Mouse (Mus musculus) small intestine, adult 2 months (tissue): Measurements from ENCODE around the gene Eps15. TPM values are rescaled to one million over a fixed set of nuclear protein-coding genes. Genes with fewer than 3 reads are reported as not detected.
"Not testable (repeated sequence)": the region's sequence is repeated elsewhere in the genome, so short reads cannot be mapped to it uniquely, and the experiment has no call there.

ENCODE experiments used
- H3K27ac ChIP-seq: fragments of 200-500 bp; 2 replicates; pipeline ENCODE4 v1.5.1; 2012; ENCODE audit warnings: low read depth, low read length, control low read depth, inconsistent platforms; ENCODE audit not compliant: insufficient read depth
- H3K27me3 ChIP-seq: fragments of 200-500 bp; 2 replicates; pipeline ENCODE4 v1.6.1; 2012; ENCODE audit warnings: mild to moderate bottlenecking, moderate library complexity, low read length, inconsistent platforms; ENCODE audit not compliant: control insufficient read depth, insufficient read depth
- H3K36me3 ChIP-seq: fragments of 200-500 bp; 2 replicates; pipeline ENCODE4 v1.6.1; 2012; ENCODE audit warnings: mild to moderate bottlenecking, low read length, control low read depth, inconsistent platforms; ENCODE audit not compliant: control insufficient read depth, insufficient read depth
- H3K4me1 ChIP-seq: fragments of 200-500 bp; 2 replicates; pipeline ENCODE4 v1.6.1; 2012; ENCODE audit warnings: low read length, inconsistent platforms, mixed read lengths; ENCODE audit not compliant: control insufficient read depth, insufficient read depth, insufficient read length
- H3K4me3 ChIP-seq: fragments of 200-500 bp; 2 replicates; pipeline ENCODE4 v1.5.1; 2012; ENCODE audit warnings: low read depth, mild to moderate bottlenecking, control low read depth, inconsistent platforms, low read length, moderate library complexity
- CTCF ChIP-seq: fragments of 200-500 bp; IDR thresholded peaks from 2 replicates; pipeline ENCODE4 v1.5.1; 2012; ENCODE audit warnings: low read depth, mild to moderate bottlenecking, control low read depth, inconsistent platforms, low read length, moderate library complexity, mixed read lengths; ENCODE audit not compliant: insufficient replicate concordance, insufficient read length; ENCODE audit errors: extremely low read depth
- POLR2A ChIP-seq: fragments of 200-500 bp; IDR thresholded peaks from 2 replicates; pipeline ENCODE4 v1.6.1; 2012; ENCODE audit warnings: low read depth, mild to moderate bottlenecking, control low read depth, inconsistent platforms, low read length, moderate library complexity
- WGBS: fragments of 180-500 bp; shearing (Covaris S2); methylation state at CpG from one replicate; pipeline ENCODE4 v1.1.7; 2018; 5-methylcytosine and 5-hydroxymethylcytosine counted together
- polyA plus RNA-seq: library from polyadenylated mRNA; depleted of rRNA; stranded (reverse); fragments of >200 nt; gene quantifications from 2 replicates; pipeline ENCODE4 v1.2.3, GENCODE M21; 2012

Gene Eps15
- polyA plus RNA-seq, 1 experiment, result 2.6 TPM

DNA sequence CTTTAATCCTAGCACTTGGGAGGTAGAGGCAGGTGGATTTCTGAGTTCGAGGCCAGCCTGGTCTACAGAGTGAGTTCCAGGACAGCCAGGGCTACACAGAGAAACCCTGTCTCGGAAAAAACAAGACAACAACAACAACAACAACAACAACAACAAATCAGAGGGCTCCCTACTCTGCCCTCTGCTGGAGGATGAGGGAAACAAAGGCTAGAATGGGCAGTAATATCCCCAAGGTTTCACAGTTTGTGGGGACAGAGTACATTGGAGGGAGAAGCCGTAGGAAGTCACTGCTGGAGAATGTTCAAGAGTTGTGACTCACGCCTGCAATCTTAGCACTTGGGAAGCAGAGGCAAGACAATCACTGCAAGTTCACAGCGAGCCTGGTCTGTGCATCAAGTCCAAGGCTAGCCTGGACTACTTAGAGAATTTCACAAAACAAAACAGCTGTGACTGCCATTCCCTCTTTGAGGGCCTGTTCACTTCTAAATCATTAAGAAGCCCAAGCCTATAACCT, 121.2 kb downstream of the Eps15 start:
- 61% methylated on average over 5 of the region's 5 CpGs for WGBS
- no peak overlapping the region for H3K27ac ChIP-seq

DNA sequence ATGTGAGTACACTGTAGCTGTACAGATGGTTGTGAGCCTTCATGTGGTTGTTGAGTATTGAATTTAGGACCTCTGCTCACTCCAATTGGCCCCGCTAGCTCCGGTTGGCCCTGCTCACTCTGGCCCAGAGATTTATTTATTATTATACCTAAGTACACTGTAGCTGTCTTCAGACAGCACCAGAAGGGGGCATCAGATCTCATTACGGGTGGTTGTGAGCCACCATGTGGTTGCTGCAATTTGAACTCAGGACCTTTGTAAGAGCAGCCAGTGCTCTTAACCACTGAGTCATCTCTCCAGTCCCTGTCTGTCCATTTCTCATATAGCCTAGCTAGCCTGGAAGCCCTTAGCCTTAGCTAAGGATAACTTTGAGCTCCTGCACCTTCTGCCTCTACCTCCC, 124.8 kb downstream of the Eps15 start:
- not testable (repeated sequence) for H3K27ac ChIP-seq, H3K4me1 ChIP-seq, H3K4me3 ChIP-seq, H3K36me3 ChIP-seq, H3K27me3 ChIP-seq
- WGBS, result 86% methylated on average over 3 of the region's 3 CpGs

More for the DNA sequence above, 121.2 kb downstream of the Eps15 start:
- Histone ChIP-seq H3K4me3 (no peak overlapping the region), H3K4me1 (peaks cover under 1% of the 10 kb centered on the region; the same call in 1 of the 2 replicates), H3K27me3 (no peaks in the 10 kb centered on the region), H3K36me3 (no peaks in the 10 kb centered on the region)
- TF ChIP-seq CTCF (no peak), POLR2A (no peak)

DNA sequence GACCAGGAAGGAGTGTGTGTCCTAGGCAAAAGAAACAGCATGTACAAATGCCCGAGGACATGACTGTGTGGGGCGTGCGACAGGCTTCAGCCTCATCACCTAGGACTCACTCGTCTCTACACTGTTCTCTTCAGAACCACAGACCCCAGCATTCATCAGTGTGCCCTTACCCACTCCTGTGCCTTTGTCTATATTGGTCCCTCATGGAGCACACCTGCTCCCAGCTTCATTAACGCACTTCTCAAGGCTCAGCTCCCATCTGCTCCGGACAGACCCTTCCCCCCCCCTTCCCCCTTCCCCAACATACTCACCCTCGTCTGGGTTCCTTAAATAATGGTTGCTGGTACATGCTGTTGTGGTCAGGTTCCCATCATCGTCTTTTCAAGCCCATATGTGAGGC, 125.3 kb downstream of the Eps15 start:
- H3K27ac ChIP-seq, result peak overlapping the region; percentile 26; the same call in 1 of the 2 replicates
- TF ChIP-seq CTCF (no peak), POLR2A (no peak)
- peaks cover 2% of the 10 kb centered on the region; the same call in 1 of the 2 replicates for H3K4me1 ChIP-seq
- no peaks in the 10 kb centered on the region for H3K36me3 ChIP-seq
- WGBS, result 68% methylated on average over 8 of the region's 8 CpGs
- peak overlapping the region; percentile 17 for H3K4me3 ChIP-seq
- peaks cover 3% of the 10 kb centered on the region; the same call in 1 of the 2 replicates for H3K27me3 ChIP-seq

DNA sequence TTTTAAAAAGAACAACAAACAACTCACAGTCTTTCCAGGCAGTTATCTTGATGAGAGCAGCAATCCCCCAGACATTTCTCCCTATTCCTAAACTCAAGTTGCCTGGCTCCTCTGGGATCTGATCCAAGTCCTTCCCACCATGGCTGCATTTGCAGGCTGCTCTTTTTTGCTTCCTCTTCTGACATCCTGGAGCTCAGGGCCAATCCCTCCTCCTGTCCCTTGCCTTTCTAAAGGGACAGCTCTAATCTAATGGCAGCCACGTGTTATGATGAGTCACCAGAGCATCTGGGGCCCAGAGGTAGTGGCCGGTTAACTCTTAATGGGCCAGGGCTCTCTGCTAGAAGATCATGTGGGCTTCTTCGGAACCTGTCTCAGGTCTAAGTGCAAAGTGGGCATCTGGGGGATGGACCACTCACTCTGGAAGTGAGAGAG, 126.0 kb downstream of the Eps15 start:
- TF ChIP-seq POLR2A, result no peak; the same call in 1 of the 2 replicates
- TF ChIP-seq CTCF, result no peak; the same call in 1 of the 2 replicates
- no peaks in the 10 kb centered on the region for H3K36me3 ChIP-seq
- H3K27ac ChIP-seq, result peak overlapping the region; percentile 26
- H3K4me1 ChIP-seq, result peaks cover 6% of the 10 kb centered on the region; the same call in 1 of the 2 replicates
- H3K4me3 ChIP-seq, result peak overlapping the region; percentile 60
- H3K27me3 ChIP-seq, result peaks cover 3% of the 10 kb centered on the region; the same call in 1 of the 2 replicates
- 1% methylated on average over 3 of the region's 3 CpGs for WGBS

DNA sequence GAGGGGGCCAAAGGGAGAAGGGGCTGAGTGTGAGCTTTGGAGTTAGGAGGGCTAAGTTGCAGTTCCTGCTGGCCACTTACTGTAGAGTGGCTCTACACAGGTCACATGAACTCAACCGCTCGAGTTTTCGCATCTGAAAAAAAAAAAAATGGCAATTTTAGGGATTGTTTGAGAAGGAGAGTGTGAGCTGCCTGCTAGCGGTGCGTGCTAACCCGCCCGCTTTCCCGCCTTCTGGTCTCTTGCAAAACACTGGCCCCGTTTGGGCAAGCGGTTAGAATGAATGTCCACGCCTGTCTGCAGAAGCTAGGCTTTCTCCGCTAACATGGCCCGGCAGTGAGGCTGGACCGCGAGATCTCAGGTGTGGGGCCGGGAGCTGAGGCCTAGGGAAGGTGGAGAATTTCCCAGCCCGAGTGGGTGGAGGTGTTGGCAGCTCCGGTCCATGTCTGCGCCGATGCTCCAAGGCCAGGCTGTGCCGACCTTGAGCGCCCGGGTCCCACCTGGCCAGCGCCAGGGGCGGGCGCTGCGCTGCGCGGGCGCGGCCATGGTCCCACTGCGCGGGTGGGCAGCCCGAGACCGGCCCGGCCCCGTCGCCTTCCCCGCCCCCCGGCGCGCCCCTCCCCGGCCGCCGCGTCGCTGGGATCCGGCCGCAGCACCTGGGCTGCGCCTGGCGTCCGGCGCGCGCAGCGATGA, 126.6 kb downstream of the Eps15 start, which contains the start of gene Ttc39a:
Gene Ttc39a (plus strand): TSS at position 138 of the 690 bp plus-strand sequence.
- Histone ChIP-seq H3K36me3 (no peaks in the 10 kb centered on the region), H3K4me1 (peaks cover 8% of the 10 kb centered on the region; the same call in 1 of the 2 replicates), H3K27me3 (peaks cover 3% of the 10 kb centered on the region; the same call in 1 of the 2 replicates), H3K27ac (peak within 1 kb of the TSS; percentile 55), H3K4me3 (peak within 1 kb of the TSS; percentile 60)
- WGBS, result under 1% methylated on average over 52 of the region's 56 CpGs
- TF ChIP-seq CTCF (no peak), POLR2A (no peak)

DNA sequence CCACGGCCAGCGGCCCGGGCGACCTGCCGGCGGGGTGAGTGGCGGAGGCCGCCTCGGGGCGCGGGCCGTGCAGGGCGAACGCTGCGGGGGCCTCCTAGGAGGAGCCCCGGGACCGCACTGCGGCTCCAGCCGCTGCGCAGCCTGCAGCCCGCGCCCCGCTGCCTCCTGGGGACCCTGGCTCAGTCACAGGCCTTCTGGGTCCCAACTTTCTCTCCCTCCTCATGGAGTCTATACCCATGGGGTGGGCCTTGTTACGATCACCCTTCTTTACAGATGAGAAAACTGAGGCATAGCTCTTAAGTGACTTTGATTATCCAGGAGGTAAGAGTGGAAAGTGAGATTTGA, 127.1 kb downstream of the Eps15 start:
- no peak for TF ChIP-seq POLR2A
- TF ChIP-seq CTCF, result no peak
- peak overlapping the region; percentile 55; the same call in 1 of the 2 replicates for H3K27ac ChIP-seq
- WGBS, result 5% methylated on average over 24 of the region's 24 CpGs

DNA sequence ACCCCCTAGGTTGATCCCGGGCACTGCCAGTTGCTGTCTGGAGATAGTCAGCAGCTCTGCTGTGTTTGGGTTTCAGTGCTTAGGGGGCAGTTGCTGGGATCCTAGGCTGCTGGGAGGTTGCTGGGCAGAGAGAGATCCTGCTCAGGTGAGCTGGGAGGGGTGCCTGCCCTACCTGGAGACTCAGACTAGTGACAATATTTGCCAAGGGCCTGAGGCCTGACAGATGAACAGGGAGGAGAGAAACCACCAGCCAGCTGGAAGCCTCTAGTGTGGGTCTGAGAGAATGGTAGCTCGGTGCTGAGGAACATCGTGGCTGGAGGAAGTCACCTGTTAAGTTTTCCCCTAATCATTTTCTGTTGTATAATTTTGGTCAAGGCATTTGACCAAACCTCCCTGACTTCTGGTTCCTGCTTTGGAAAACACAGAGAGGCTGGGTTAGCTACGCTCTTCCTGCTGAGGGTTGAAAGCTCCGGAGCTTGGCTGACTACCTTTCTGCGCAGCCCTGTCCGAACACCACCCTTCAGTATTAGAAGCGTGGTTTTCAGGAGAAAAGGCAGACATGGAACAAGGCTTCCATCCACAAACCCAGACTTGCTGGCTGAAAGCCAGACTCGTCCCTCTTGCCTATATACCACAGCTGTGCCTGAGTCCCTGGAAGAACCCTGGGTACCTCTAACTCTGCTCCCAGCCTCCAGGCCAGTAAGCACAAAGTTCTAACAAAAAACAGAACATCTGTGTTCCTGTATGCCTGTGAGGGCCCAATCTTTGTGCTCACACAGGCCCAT, 127.8 kb downstream of the Eps15 start:
- Histone ChIP-seq H3K27ac (peak overlapping the region; percentile 55), H3K27me3 (peaks cover 3% of the 10 kb centered on the region; the same call in 1 of the 2 replicates), H3K4me3 (peak overlapping the region; percentile 41), H3K36me3 (no peaks in the 10 kb centered on the region), H3K4me1 (peaks cover 8% of the 10 kb centered on the region; the same call in 1 of the 2 replicates)
- 67% methylated on average over 9 of the region's 9 CpGs for WGBS
- TF ChIP-seq CTCF (no peak), POLR2A (no peak)

More for the DNA sequence above, 127.1 kb downstream of the Eps15 start:
- Histone ChIP-seq H3K4me3 (peak overlapping the region; percentile 60), H3K27me3 (peaks cover 3% of the 10 kb centered on the region; the same call in 1 of the 2 replicates), H3K4me1 (peaks cover 8% of the 10 kb centered on the region; the same call in 1 of the 2 replicates), H3K36me3 (no peaks in the 10 kb centered on the region)
